Mouse (Mus musculus) megakaryocyte, embryonic 14.5 days (primary cell): ENCODE measurements around the gene Cdadc1.

Source experiments
- FLI1 ChIP-seq: IDR thresholded peaks from 2 replicates; pipeline ENCODE4 v1.6.1; 2012; ENCODE audit warnings: low read length, inconsistent platforms, mixed read lengths
- GATA1 ChIP-seq: IDR thresholded peaks from 3 replicates; pipeline ENCODE4 v1.6.1; 2012; ENCODE audit warnings: mixed read lengths, low read length, inconsistent platforms, borderline replicate concordance

DNA sequence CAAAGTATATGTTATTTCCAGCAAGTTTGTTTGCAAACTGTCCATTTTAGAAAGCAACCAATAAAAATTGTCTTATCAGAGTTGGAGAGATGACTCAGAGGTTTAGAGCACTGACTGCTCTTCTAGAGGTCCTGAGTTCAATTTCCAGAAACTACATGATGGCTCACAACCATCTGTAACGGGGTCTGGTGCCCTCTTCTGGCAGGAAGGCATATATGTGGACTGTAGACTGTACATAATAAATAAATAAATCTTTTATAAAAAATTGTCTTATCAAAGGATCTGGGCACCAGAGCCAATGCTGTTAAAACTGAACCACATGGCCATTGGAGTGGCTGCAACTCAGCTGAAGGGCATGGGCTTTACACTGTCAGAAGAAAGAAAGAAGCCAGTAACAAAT lies 7.1 kb downstream of the Cdadc1 start:
- no peak for TF ChIP-seq GATA1
- TF ChIP-seq FLI1 = no peak
